Mouse (Mus musculus) heart, embryonic 15.5 days (tissue): ENCODE data around the gene Sdhc. TPM values are rescaled to one million over a fixed set of nuclear protein-coding genes. Genes with fewer than 3 reads are reported as not detected.

Experiments used
- ATAC-seq: fragments of 200-750 bp; cut with Nextera tagmentation; replicated peaks from 2 replicates; pipeline ENCODE4 v1.8.0; 2017; ENCODE audit warnings: low read depth, moderate TSS enrichment; ENCODE audit not compliant: insufficient number of reproducible peaks, insufficient read depth, low FRiP score
- H3K27ac ChIP-seq: fragments of 300-500 bp; sonication (generic); 2 replicates; pipeline ENCODE4 v1.5.1; 2015; ENCODE audit warnings: mild to moderate bottlenecking, inconsistent platforms
- H3K27me3 ChIP-seq: fragments of 300-500 bp; sonication (generic); 2 replicates; pipeline ENCODE4 v1.6.1; 2015; ENCODE audit warnings: inconsistent platforms
- H3K36me3 ChIP-seq: fragments of 300-500 bp; sonication (generic); 2 replicates; pipeline ENCODE4 v1.6.1; 2015; ENCODE audit warnings: mild to moderate bottlenecking, inconsistent platforms
- H3K4me1 ChIP-seq: fragments of 300-500 bp; sonication (generic); replicated peaks from 2 replicates; pipeline ENCODE4 v1.6.1; 2015; ENCODE audit warnings: inconsistent platforms
- H3K4me2 ChIP-seq: fragments of 300-500 bp; sonication (generic); 2 replicates; pipeline ENCODE4 v1.6.1; 2015; ENCODE audit warnings: inconsistent platforms, mild to moderate bottlenecking, moderate library complexity
- H3K4me3 ChIP-seq: fragments of 300-500 bp; sonication (generic); 2 replicates; pipeline ENCODE4 v1.5.1; 2015; ENCODE audit warnings: mild to moderate bottlenecking, inconsistent platforms
- H3K9ac ChIP-seq: fragments of 300-500 bp; sonication (generic); 2 replicates; pipeline ENCODE4 v1.6.1; 2015; ENCODE audit warnings: mild to moderate bottlenecking, inconsistent platforms
- H3K9me3 ChIP-seq: fragments of 300-500 bp; sonication (generic); replicated peaks from 2 replicates; pipeline ENCODE4 v1.6.1; 2016; ENCODE audit warnings: inconsistent platforms
- WGBS: fragments of 180-500 bp; shearing (Covaris S2); methylation state at CpG from one replicate; pipeline ENCODE4 v1.1.7; 2015; ENCODE audit warnings: mixed read lengths; 5-methylcytosine and 5-hydroxymethylcytosine counted together
- polyA plus RNA-seq: library from polyadenylated mRNA; unstranded; fragments of >200 nt; fragmentation: Nextera tagmentation; extraction: Ambion mirVana; gene quantifications from 2 replicates; pipeline ENCODE4 v1.2.1, GENCODE M21; 2015

Gene Sdhc
- 525 and 563 TPM in 2 replicates for polyA plus RNA-seq

DNA sequence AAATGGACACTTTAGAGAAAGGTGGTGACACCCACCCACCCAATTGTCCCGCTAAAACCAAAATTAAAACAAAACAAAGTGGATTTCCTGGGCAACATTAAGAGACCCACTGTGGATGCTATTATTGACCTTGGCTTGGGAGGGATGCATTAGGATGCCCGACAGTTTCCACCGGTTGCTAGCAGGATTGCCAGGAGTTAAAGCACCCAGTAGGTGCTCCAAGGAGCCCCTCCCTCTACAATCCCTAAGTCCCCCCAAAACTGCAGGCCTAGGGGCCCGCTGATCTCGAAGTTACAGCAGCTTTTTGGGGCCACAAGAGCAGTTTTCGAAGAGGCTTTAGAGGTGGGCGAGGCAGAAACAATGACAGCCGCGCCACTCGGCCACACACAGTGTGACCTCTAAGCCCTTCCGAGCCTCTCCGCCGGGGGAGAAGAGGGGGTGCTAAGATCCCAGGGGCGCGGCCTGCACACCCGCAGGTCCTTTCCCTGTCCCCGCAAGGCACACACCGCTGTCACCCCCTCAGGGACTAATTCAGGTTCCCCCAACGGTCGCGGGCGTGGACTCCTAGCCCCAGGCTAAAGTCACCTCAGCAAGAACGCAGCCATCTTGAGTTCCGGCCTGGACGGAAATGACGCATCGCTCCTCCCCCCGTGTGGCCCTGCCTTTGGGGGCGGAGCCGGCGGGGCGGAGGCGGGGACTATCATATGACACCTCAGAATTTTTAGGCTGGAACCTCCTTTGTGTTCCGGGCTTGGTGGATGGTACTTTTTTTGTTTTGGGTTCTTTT is at the start of gene Sdhc, which contains the start of gene Mpz:
TSS of gene Sdhc (minus strand) at position 630 of the 787 bp plus-strand sequence.
TSS of gene Mpz (plus strand) at position 738 of the 787 bp plus-strand sequence.
- Histone ChIP-seq H3K9ac (peak within 1 kb of the TSS; percentile 92), H3K4me2 (peak within 1 kb of the TSS; percentile 70), H3K4me3 (peak within 1 kb of the TSS; percentile 85), H3K36me3 (0 out of 2 replicates have a peak, but pooled peaks cover 4% of the 10 kb centered on the region), H3K27me3 (0 out of 2 replicates have a peak, but pooled peaks cover 2% of the 10 kb centered on the region), H3K4me1 (peaks cover 25% of the 10 kb centered on the region), H3K9me3 (no peaks in the 10 kb centered on the region), H3K27ac (peak within 1 kb of the TSS; percentile 91)
- WGBS = under 1% methylated on average over 34 of the region's 34 CpGs
- ATAC-seq = peak; percentile 96

DNA sequence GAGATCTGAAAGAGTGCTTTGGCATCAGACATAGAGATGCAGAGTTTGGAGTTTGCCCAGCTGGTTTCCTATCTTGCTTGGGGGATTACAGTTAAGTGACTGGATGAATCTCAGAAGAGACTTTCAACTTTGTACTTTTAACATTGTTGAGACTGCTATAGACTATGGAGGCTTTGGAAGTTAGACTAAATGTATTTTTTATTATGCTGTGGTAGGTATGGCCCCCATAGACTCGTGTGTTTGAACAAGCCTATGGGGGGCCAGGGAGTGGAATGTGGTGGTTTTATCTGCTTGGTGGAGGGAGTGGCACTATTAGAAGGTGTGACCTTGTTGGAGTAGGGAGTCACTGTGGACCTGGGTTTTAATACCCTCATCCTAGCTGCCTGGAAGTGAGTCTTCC is 49.1 kb upstream of the Sdhc start:
- Histone ChIP-seq H3K4me3 (no peak overlapping the region), H3K9ac (no peak overlapping the region), H3K27me3 (peaks cover 11% of the 10 kb centered on the region), H3K4me2 (no peak overlapping the region), H3K9me3 (no peaks in the 10 kb centered on the region), H3K27ac (no peak overlapping the region), H3K4me1 (peaks cover 17% of the 10 kb centered on the region), H3K36me3 (no peaks in the 10 kb centered on the region)
- WGBS = 34% methylated on average over 1 of the region's 1 CpGs
- ATAC-seq = no peak

DNA sequence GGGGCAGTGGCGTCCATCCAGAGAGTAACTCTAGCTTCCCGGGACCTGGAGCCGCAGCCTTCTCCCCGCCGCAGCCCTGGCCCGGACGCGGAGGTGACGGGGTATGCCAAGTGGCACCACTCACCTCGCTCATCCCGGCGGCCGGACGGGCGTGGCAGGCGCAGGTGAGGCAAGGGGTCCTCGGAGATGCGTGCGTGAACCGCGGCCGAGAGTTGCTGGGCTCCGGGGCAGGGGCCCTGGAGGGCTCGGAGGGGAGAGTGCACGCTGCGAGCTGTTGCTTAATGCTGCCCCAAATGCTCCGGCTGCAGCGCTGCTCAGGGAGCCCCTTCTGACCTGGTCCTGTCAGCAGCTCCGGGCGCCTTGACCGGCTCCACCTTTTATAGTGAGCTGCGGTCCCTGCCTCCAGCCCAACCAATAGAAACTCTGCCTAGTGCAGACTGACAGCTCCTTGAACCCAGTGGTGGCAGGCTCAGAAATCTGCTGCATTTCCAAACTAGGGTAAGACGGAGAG is 45.5 kb upstream of the Sdhc start, which contains the start of gene Pcp4l1:
TSS of gene Pcp4l1 (minus strand) at position 382 of the 511 bp plus-strand sequence.
- under 1% methylated on average over 33 of the region's 33 CpGs for WGBS
- H3K4me1 ChIP-seq = peaks cover 39% of the 10 kb centered on the region
- peaks cover 11% of the 10 kb centered on the region for H3K27me3 ChIP-seq
- peak within 1 kb of the TSS; percentile 78 for H3K4me3 ChIP-seq
- peak within 1 kb of the TSS; percentile 87 for H3K4me2 ChIP-seq
- H3K9me3 ChIP-seq = no peaks in the 10 kb centered on the region
- H3K27ac ChIP-seq = peak within 1 kb of the TSS; percentile 73
- H3K9ac ChIP-seq = peak within 1 kb of the TSS; percentile 69
- ATAC-seq = peak; percentile 93
- no peaks in the 10 kb centered on the region for H3K36me3 ChIP-seq

DNA sequence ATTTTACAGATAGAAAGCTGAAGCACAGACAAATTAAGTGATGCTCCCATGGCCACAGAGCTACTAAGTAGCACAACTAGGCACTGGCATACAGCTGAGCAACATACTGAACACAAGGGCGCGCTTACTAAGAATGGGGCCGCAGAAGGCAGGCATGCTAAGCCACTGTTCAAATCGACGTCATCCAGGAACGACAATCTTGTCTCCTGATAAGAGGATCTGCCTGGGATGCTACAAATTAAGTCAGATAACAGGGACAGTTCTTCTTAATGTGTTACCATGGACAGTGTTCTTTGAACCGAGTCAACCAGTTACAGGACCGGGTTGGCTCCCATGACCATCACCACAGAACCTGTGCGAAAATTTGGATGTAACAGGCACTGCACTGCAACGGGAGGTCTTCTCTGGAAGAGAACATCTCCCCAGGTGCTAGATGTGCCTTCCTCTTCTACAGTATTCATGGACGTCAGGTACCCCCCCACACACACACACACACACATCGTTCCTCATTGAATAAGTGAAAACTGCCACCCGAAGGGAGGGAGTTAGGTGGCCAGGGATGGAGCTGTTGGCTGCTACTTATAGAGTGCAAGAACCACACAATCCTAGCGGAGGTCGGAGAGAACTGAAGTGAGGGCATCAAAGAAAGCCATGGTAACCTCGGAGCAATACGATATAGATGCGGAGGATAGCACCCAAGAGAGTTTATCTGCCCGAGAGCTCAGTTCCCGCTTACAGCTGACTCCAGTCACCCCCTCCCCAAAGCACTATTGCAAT is 44.8 kb upstream of the Sdhc start:
- Histone ChIP-seq H3K9me3 (no peaks in the 10 kb centered on the region), H3K4me3 (peak overlapping the region; percentile 78), H3K36me3 (no peaks in the 10 kb centered on the region), H3K4me2 (peak overlapping the region; percentile 87), H3K27me3 (peaks cover 11% of the 10 kb centered on the region), H3K27ac (peak overlapping the region; percentile 73), H3K4me1 (peaks cover 39% of the 10 kb centered on the region), H3K9ac (peak overlapping the region; percentile 69)
- WGBS = 9% methylated on average over 20 of the region's 20 CpGs
- ATAC-seq = 0 out of 2 replicates have a peak, but pooled peaks have one; percentile 2

DNA sequence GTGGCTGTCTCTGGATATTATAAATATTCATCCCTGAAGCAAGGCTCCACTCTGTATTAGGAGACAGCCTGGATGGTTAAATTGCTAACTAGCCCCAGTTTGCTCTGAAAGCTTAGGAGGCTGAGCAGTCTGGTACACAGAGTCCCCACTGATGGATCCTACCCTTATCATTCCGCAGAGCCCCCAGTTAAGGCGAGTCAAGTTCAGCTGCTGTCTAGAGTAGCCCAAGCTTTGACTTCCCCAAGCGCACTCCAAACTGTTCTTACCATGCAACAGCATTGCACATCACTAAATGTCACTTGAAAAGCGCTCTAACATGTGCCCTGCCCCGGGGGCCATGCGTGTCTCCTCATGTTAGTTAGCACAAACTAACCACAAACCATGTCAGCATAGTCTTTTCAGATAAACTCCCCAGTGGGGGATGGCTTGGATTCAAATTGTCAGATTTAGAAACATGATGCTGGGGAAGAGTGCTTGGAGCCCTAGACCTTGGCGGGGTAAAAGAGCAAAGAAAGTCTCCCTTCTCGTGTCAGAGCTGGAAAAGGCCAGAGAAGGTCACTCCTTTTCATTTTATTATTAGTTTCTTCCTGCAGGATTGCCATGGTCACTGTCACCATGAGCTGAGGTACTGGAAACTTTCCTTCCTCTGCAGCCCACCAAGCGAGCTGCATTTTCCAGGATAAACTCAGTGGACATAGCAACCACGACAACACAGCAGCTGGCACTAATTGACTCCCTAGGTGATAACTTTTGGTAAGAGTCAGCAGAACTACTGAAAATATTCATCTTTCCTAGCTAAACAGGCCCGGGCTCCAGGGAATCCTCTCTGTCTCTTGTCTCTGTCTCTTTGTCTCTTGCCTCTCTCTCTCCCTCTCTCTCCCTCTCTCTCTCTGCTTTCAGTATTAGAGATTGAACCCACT is 43.8 kb upstream of the Sdhc start:
- Histone ChIP-seq H3K27me3 (peaks cover 11% of the 10 kb centered on the region), H3K4me1 (peaks cover 46% of the 10 kb centered on the region), H3K9me3 (no peaks in the 10 kb centered on the region), H3K36me3 (no peaks in the 10 kb centered on the region), H3K4me3 (peak overlapping the region; percentile 78), H3K9ac (no peak overlapping the region), H3K4me2 (peak overlapping the region; percentile 87), H3K27ac (no peak overlapping the region)
- no peak for ATAC-seq
- 44% methylated on average over 11 of the region's 11 CpGs for WGBS

DNA sequence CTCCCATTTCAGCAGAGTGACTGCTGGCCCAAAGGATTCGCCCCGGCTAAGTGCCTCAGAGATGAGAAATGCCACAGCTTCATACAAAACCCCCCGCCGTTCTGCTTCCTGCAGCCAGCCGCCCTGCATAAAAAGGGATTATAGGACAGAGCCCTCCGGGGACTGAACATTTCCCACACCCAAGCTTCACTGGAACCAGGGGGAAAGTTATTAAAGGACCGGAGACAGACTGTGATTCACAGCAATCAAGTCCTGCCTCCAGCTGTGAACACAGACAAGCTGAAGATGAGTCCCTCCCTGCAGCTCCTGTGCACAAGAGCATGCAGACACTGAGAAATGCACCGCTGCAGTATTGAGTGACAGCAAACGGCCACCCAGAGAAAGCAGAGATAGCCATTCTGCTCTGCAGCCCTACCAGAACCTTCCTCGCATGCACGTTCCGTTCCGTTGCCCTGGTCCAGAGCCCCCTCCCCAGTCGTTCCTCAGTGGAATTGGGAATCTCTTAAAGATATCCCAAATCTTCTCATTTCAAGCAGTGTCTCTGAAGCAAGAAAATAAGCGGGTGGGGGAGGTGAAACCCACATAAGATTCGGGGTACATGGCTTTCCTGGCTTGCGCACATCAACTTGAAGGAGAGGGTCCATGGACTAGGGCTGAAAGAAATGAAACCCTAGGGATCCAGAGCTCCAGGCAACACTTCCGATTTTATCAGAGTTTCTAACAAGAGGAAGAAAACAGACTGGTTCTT is 42.9 kb upstream of the Sdhc start:
- Histone ChIP-seq H3K4me2 (peak overlapping the region; percentile 87), H3K27me3 (peaks cover 11% of the 10 kb centered on the region), H3K9me3 (no peaks in the 10 kb centered on the region), H3K4me1 (peaks cover 55% of the 10 kb centered on the region), H3K36me3 (no peaks in the 10 kb centered on the region), H3K4me3 (peak overlapping the region; percentile 23), H3K27ac (no peak overlapping the region), H3K9ac (no peak overlapping the region)
- WGBS = 16% methylated on average over 18 of the region's 18 CpGs
- no peak for ATAC-seq

DNA sequence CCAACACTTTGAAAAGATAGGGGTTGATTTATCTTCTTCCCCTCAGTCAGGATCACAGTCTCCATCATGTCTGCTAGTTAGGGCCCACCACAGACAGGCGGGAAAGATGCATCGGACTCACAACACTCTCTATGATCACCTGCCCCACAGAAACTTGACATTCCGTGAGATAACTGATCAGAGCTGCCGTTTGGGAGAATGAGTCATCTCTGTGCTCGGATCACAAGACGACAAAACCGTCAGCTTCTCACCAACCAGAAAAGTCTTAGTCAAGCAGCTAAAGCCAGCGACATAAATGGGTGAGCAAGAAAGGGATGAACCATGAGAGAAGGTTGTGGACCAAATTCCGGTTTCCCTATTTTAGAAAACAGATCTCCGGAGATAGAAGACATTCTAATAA is 41.9 kb upstream of the Sdhc start:
- H3K36me3 ChIP-seq = no peaks in the 10 kb centered on the region
- no peak overlapping the region for H3K9ac ChIP-seq
- ATAC-seq = no peak
- no peak overlapping the region for H3K4me3 ChIP-seq
- peak overlapping the region; percentile 87; the same call in 1 of the 2 replicates for H3K4me2 ChIP-seq
- peaks cover 11% of the 10 kb centered on the region for H3K27me3 ChIP-seq
- peaks cover 59% of the 10 kb centered on the region for H3K4me1 ChIP-seq
- 56% methylated on average over 10 of the region's 10 CpGs for WGBS
- H3K27ac ChIP-seq = no peak overlapping the region
- no peaks in the 10 kb centered on the region for H3K9me3 ChIP-seq

DNA sequence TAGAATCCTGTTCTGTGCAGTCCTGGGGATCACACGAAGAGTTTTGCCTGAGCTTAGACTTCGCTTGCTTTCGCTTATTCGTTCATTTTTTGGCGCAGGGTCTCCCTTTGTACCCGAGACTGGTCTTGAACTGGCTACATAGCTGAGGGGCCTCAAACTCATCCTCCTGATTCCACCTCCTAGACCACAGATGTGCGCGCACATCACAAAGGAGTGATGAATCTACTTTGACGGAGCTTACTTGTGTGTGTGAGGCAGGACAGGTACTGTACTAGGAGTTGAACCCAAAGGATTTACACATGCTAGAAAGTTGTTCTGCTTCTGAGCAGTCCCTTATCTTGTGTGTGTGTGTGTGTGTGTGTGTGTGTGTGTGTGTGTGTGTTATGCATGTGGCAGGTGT is 40.4 kb upstream of the Sdhc start:
- peaks cover 63% of the 10 kb centered on the region for H3K4me1 ChIP-seq
- 96% methylated on average over 9 of the region's 9 CpGs for WGBS
- H3K4me3 ChIP-seq = no peak overlapping the region
- H3K27ac ChIP-seq = peak overlapping the region; percentile 95; the same call in 1 of the 2 replicates
- H3K4me2 ChIP-seq = no peak overlapping the region
- no peaks in the 10 kb centered on the region for H3K9me3 ChIP-seq
- H3K9ac ChIP-seq = no peak overlapping the region
- ATAC-seq = no peak
- H3K36me3 ChIP-seq = no peaks in the 10 kb centered on the region
- H3K27me3 ChIP-seq = peaks cover 8% of the 10 kb centered on the region

DNA sequence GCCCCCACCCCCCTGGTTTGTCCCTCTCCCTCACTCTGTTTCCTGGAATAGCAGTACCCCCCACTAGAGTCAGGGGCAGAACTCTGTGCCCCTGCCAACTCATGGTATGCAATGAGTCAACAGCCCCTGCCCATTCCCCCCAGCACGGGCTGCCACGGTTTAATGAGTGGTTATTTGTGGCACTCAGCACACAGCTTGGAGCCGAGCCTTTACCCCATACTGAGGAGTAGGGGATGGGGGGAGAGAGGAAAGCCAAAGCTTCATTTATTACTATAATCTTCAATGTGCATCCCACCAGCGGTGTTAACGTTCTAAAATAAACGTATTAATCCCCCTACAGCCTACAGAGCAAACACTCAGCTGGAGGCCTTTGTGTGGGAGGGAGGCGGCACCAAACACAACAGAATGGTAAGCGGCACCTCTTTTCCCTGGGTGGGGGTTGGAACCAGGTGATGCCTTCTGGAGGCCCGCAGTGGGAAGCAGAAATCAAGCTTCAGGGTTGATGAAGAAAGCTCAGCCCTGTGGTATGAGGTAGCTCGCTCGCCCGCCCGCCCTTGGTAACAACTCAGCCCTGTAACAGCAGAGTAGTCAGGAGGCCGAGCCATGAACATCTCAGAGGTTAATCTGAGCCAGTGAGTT is 39.2 kb upstream of the Sdhc start:
- peak overlapping the region; percentile 44 for H3K9ac ChIP-seq
- no peaks in the 10 kb centered on the region for H3K9me3 ChIP-seq
- 39% methylated on average over 14 of the region's 14 CpGs for WGBS
- peaks cover 61% of the 10 kb centered on the region for H3K4me1 ChIP-seq
- no peaks in the 10 kb centered on the region; the same call in 1 of the 2 replicates for H3K27me3 ChIP-seq
- H3K36me3 ChIP-seq = no peaks in the 10 kb centered on the region
- ATAC-seq = peak; percentile 89
- H3K27ac ChIP-seq = peak overlapping the region; percentile 95
- peak overlapping the region; percentile 51 for H3K4me2 ChIP-seq
- no peak overlapping the region; the same call in 1 of the 2 replicates for H3K4me3 ChIP-seq
